Mouse (Mus musculus) splenic B cell, adult 2 months (primary cell): ENCODE data around the gene Anks6.

Experiments used
- DNase-seq: peaks from one replicate; pipeline ENCODE4 v3.0.0-alpha.2; 2011; ENCODE audit warnings: low read depth, low spot score
- H3K27me3 ChIP-seq: 2 replicates; pipeline ENCODE4 v1.6.1; 2012; ENCODE audit warnings: mild to moderate bottlenecking, low read length, moderate library complexity, mixed read lengths; ENCODE audit not compliant: control insufficient read depth, poor library complexity, insufficient read depth, severe bottlenecking
- H3K36me3 ChIP-seq: 2 replicates; pipeline ENCODE4 v1.6.1; 2012; ENCODE audit warnings: mild to moderate bottlenecking, low read length, moderate library complexity, mixed read lengths; ENCODE audit not compliant: control insufficient read depth, poor library complexity, insufficient read depth, severe bottlenecking

Gene Anks6

DNA sequence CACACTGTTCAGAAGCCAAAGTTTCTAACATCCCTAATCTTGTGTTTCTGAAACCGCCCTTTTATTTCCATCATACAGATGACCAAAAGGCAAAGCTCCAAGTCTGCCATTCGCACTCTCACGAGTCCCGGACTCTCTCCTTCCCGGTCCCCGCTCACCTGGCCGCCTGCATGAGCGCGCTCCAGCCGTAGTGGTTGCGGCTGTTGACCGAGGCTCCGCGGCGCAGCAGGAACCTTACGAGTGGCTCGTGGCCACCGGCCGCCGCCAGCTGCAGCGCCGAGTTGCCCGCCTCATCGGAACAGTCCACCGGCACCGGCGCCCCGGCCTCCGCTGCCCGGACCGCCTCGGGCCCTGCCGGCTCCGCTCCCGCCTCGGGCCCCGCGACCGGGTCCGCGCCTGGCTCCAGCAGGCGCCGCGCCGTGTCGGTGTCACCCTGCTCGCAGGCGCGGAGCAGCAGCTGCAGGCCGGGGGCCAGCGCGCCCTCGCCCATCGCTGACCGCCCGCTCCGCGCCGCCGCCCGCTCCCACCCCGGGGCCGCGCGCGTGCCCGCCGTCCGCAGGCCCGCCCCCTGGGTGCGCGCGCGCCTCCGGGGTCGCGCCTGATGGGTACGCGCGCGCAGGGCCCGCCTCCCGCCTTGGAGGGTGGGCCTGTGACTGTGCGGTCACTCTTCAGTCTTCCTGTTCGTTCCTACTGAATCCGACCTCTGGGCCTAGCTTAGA, at the start of gene Anks6:
Gene Anks6 (minus strand): TSS at position 637 of the 719 bp plus-strand sequence.
- Histone ChIP-seq H3K36me3 (no peaks in the 10 kb centered on the region), H3K27me3 (no peaks in the 10 kb centered on the region)
- no peak for DNase-seq

DNA sequence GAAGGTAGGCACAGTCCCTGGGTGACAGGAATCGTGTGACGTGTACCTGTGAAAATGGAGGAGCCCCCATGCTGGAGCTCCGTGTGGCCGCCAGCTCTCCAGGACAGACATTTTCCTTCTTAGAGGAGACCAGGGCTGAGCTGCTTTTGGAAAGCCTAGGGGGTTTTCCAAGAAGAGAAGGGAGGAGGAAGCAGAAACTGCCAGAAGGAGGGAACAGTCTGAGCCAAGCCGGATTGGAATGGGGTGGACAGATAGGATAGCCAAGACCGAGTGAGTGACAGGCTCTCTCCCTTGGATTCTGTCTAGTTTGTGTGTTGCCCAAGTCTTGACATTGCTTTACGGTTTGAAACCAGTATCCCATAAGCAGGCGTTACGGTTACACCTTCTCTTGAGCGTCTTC, 46.3 kb upstream of the Anks6 start:
- no peak for DNase-seq
- 0 out of 2 replicates have a peak, but pooled peaks cover 2% of the 10 kb centered on the region for H3K36me3 ChIP-seq

DNA sequence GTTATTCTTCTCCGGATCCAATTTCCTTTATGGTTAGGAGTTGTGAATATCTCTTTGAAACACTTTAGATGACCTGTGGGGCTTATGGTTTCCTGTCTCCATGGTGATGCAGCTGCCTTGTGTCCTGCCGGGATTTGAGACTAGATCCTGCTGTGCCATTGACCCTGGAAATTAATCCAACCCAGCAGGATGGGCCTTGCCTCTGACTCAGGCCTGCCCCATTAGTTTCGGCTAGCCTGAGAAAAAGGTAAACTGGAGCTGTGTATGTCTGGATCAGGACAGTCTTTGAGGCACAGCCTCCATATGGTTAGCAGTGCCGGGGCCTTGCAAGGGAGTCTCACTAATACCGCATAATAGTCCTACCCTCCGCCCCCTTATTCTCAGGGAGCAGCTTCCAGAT, 36.4 kb upstream of the Anks6 start:
- DNase-seq = no peak
- Histone ChIP-seq H3K27me3 (no peaks in the 10 kb centered on the region), H3K36me3 (no peaks in the 10 kb centered on the region)

More for the DNA sequence above, 46.3 kb upstream of the Anks6 start:
- no peaks in the 10 kb centered on the region for H3K27me3 ChIP-seq

DNA sequence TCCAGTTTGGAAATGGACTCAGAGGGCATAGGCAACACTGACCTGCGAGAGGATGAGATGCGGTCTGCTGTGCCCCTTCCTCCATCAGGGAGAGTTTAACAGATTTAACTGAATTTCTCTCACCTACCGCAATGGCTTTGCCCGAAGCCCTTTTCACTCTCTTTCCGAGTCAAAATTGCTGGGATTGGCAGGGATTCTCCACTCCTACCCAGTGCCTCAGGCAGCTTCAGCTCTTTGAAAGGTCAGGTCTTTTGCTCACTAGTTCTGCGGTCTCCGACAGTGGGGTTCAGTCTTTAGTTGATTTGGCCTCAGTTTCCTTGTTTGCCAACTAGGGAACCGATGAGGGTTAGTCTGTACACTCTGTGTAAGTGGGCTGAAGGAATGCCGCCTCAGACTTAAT, 35.9 kb upstream of the Anks6 start:
- Histone ChIP-seq H3K27me3 (no peaks in the 10 kb centered on the region), H3K36me3 (no peaks in the 10 kb centered on the region)
- DNase-seq = no peak

DNA sequence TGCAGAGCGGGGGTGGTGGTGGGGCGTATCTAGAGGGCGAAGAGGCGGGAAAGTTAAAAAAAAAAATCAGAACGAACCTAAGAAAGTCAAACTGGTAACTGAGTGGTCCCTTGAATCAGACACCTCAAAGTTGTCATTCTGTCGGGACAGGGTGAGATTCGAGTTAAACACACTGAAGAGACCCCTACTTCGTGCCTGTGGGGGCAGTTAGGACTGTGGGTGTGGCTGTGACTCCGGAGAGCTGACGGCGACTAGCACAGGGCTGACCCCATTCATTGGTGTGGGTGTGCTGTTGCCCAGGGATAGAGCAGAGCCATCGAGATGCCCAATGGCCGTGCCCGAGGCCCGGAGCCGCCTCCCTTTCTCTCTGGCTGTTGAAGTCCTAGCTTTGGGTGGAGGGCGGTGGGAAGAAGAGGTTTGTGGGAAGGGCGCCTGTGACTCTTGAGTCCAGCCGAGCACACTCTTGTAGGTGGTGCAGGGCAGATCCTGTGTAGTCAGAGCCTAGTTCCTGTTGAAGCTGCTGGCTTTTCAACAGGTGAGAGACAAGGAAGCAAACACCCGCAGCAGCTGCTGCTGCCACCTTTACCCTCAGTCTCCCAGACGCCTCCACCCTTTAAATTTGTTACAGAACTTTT, 35.3 kb upstream of the Anks6 start:
- Histone ChIP-seq H3K36me3 (no peaks in the 10 kb centered on the region), H3K27me3 (no peaks in the 10 kb centered on the region)
- peak; percentile 11 for DNase-seq

DNA sequence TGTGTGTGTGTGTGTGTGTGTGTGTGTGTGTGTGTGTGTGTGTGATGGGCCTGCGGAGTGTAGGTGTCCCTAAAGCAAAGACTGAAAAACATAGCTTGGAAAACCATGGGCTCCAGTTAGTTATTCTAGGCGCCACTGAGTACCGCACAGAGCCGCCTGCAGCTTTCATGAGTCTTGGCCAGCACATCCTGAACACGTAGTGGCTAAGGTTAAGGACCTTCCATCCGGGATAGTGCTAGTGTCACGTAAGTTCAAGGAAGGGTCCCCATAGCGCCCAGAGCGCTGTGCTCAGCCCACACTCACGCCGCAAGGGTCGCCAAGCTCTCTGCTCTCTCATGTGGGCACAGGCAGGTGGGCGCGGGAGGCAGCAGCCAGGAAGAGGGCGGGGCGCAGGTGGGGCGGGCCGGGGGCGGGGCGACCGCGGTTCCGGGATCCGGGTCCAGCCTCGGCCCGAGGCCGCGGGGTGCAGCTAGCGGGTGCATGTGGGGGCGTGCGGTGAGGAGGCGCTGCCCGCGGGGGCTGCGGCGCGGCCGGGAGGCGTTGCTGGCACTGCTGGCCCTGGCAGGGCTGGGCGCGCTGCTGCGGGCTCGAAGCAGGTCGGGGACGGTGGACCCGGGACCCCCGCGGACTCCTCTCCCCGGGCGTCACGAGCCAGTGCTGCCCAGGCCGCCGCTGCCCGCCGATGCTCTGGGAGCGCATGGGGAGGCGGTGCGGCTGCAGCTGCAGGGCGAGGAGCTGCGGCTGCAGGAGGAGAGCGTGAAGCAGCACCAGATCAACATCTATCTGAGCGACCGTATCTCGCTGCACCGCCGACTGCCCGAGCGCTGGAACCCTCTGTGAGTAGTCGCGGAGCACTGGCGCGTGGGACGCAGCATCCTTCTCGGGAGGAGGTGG, 34.5 kb upstream of the Anks6 start, which contains the start of gene Galnt12:
Gene Galnt12 (plus strand): TSS at position 417 of the 894 bp plus-strand sequence.
- peak; percentile 61 for DNase-seq
- no peaks in the 10 kb centered on the region for H3K27me3 ChIP-seq

DNA sequence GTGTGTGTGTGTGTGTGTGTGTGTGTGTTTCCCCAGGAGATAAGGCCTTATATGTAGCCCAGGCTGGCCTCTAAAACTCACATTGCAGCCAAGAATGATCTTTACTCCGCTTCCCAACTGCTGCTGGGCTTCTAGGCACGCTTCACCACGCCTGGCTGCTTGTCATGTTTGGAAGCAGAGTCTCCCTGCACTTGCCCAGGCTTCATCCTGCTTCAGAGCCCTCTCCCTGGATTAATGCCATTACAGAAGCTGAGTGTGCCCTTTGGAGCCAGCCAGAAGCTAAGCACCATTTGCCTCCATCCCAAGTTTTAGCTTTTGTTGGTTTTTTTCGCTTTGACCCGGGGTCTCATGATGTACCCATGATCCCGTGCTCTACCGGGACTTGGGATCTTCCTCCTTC, 31.4 kb upstream of the Anks6 start:
- no peak for DNase-seq
- Histone ChIP-seq H3K27me3 (no peaks in the 10 kb centered on the region), H3K36me3 (no peaks in the 10 kb centered on the region)

More for the DNA sequence above, 34.5 kb upstream of the Anks6 start, which contains the start of gene Galnt12:
- no peaks in the 10 kb centered on the region for H3K36me3 ChIP-seq

DNA sequence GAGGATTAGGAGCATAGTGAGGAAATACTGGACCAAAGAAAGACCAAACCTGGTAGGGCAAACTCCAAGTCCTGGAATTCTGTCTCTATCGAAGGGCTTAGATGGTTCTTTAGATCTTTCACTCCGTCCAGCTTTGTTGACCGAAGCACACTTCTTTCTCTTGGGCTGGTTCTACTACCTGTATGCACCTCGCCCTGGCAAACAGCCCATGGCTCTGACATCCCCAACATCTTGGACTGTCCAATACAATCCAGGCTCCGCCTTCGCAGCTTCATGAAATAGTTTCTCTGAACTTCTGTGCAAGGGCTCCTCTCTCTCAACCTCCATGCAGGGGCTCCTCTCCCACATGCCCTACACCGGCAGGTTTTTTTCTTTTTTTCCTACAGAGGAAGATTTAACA, 26.6 kb upstream of the Anks6 start:
- no peak for DNase-seq
- H3K27me3 ChIP-seq = no peaks in the 10 kb centered on the region
- H3K36me3 ChIP-seq = no peaks in the 10 kb centered on the region

DNA sequence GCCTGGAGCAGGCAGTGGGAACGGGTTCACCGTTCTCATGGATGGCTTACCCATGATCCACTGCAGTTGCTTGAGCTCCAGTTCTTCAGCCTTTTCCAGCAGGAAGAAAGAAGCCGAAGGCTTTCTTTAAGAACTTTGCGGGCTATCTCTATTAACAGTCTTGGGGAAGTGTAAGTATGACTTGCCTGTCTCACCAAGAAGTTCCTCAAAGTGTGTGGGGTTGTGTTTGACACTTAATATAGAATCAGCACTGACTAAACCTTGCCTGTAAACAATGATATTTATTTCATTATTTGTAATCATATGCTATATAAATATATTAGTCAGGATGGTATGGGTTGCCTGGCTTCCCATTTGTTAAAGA, 23.4 kb upstream of the Anks6 start:
- Histone ChIP-seq H3K36me3 (no peaks in the 10 kb centered on the region), H3K27me3 (no peaks in the 10 kb centered on the region)
- DNase-seq = no peak

DNA sequence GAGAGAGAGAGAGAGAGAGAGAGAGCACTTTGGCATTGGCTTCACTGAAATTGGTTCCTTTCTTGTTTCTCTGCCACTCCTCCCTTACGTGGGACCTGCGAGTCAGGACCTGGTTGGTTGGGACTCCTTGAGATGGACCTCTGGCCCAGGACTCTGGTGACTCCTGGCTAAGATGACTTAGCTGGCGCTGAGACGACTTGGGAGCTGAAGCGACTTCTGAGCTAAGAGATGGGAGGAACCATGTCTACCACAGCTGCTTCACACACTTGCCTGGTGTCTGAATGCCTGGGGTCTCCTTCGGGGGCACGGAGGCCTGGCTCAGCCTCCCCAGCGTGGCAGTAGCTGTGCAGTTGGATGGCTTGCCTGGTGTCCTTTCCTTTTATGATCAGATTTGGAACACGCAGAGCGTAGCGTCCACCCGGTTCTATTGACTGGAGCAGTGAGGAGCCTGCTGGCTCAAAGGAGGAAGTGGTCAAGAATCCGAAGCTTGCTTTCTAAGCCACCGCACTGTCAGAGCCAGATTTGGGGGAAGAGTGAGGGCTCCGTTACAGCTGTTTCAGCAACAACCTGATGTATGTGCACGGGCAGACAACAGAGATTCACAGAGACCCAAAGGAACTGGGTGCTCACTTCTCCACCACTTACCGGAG, 22.9 kb upstream of the Anks6 start:
- no peaks in the 10 kb centered on the region for H3K27me3 ChIP-seq
- no peak for DNase-seq

DNA sequence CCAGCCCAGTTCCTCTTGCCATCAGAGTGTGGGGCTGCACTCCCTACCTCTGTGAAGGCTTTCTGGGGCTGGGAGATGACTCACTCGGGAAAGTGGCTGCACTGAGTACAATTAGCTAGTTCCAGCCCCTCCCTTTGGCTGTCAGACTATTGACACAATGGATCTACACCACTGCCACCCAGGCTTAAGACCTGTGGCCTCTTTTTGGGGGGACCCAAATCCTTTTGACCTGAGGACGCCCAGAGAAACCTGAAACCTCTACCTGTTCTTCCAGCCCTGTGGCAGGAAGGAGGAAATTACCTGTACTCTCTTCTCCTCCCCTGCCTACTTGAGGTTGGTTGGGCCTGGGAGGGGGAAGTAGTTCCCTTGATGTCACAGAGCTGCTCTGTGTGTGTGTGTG, 17.8 kb upstream of the Anks6 start:
- no peak for DNase-seq
- no peaks in the 10 kb centered on the region for H3K36me3 ChIP-seq
- H3K27me3 ChIP-seq = no peaks in the 10 kb centered on the region

More for the DNA sequence above, 22.9 kb upstream of the Anks6 start:
- H3K36me3 ChIP-seq = no peaks in the 10 kb centered on the region

DNA sequence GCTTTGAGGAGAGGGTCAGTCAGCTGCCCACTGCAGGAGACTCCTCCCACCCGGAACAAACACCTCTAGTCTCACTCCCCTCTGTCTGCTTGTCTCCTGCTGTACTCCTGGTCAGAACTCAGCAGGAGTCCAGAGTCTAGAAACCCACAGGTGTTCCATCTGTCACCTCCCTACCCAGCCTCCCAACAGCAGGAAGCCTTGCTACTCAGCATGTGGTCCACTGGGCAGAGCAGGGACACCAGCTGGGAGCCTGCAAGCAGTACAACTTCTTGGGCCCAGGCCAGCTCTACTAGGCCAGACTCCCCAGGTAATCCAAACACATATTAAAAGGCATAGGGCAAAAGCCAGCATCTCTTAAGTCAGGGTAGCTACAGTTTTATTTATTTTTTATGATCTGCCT, 3.7 kb upstream of the Anks6 start:
- no peak for DNase-seq
- Histone ChIP-seq H3K36me3 (no peaks in the 10 kb centered on the region), H3K27me3 (no peaks in the 10 kb centered on the region)

DNA sequence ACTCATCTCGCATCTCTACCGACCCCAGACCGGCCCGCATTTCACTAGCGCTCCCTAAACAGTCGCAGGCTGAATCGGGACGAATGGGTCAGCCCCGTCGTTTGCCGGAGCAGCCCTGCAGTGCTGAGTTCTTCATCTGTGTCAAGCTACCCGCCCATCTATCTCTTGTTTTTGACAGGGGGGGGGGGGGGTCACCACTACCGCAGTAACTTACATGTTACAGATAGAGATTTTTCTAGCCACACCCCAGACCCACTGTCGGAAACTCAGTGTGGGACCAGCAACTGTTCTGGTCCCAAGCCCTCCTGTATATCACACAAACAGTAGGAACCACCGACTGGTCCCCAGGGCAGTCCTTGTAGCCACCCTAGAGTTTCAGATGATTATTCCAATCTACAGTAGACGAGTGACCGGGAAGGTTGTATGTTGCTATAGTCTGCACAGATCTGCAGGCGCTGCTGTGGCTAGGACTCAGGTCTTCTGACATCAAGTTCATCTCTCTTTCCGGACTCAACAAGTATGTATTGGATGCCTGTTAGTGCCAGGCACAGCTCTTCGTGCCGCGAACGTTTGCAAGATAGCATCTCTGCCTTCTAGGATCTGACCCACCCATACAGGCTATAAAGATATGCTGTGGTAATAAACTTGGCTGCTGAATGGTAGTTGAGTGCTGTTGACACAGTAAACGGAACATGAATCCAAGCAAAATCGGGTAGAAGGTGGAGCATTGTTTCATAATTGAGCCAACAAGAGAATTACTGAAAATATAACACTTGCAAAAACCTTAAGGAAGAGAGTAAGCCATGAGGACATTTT, 491 bp upstream of the Anks6 start:
- Histone ChIP-seq H3K27me3 (no peaks in the 10 kb centered on the region), H3K36me3 (no peaks in the 10 kb centered on the region)
- DNase-seq = no peak

DNA sequence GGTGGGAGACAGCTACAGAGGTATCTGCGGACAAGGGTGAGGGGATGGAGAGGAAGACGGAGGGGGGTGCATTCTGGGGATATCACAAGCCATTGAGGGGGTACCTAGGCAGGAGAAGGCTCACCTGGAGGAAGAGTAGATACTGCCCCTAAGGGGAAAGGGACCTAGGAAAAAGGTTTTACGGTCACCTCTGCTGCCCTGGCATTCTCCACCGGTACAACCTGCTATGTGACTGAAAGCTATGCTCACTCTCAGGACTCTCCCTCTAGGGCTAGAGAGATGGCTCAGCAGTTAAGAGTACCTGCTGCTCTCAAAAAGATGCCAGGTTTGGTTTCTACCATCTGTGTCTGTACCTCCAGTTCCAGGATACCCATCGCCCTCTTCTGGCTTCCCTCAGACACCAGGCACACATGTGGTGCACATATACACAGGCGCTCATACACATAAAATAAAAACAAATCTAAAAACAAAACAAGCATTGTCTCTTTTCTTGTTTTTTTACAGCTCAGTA, 1.6 kb downstream of the Anks6 start:
- no peak for DNase-seq
- no peaks in the 10 kb centered on the region for H3K27me3 ChIP-seq

More for the DNA sequence above, 1.6 kb downstream of the Anks6 start:
- no peaks in the 10 kb centered on the region for H3K36me3 ChIP-seq
